Mouse (Mus musculus) heart, adult 11 months (tissue): Measurements from ENCODE around the gene Cln5.
A peak's percentile ranks its signal among the peaks of the same experiment; 100 is the strongest.

Experiments used
- DNase-seq: peaks from one replicate; pipeline ENCODE4 v3.0.0; 2022

Gene Cln5

GRCm38 (mm10) chr14:103069864-103070611, at the start of gene Cln5:
Gene Cln5 (plus strand): TSS chr14:103070216.
- peak; percentile 100 for DNase-seq

- DNase-seq, result peak; percentile 27
Measured at GRCm38 (mm10) chr14:103029203-103029602, 40.8 kb upstream of the Cln5 start.

- DNase-seq, result peak; percentile 97
Measured at GRCm38 (mm10) chr14:103033271-103033823, 36.7 kb upstream of the Cln5 start.

GRCm38 (mm10) chr14:103034076-103034475, 35.9 kb upstream of the Cln5 start:
- DNase-seq, result peak; percentile 88

- peak; percentile 95 for DNase-seq
Measured at GRCm38 (mm10) chr14:103037016-103037415, 33.0 kb upstream of the Cln5 start.

- DNase-seq, result no peak
Measured at GRCm38 (mm10) chr14:103046677-103047076, 23.3 kb upstream of the Cln5 start, which contains the start of gene Acod1. Gene Acod1 (plus strand): TSS chr14:103046977.

GRCm38 (mm10) chr14:103048292-103049086, 21.5 kb upstream of the Cln5 start:
- DNase-seq, result peak; percentile 59

- DNase-seq, result peak; percentile 94
Measured at GRCm38 (mm10) chr14:103051159-103051769, 18.8 kb upstream of the Cln5 start.

- DNase-seq, result peak; percentile 85
Measured at GRCm38 (mm10) chr14:103054731-103055130, 15.3 kb upstream of the Cln5 start.

- peak; percentile 55 for DNase-seq
Measured at GRCm38 (mm10) chr14:103056601-103057000, 13.4 kb upstream of the Cln5 start.

GRCm38 (mm10) chr14:103058998-103059397, 11.0 kb upstream of the Cln5 start:
- DNase-seq, result peak; percentile 95

GRCm38 (mm10) chr14:103059495-103059894, 10.5 kb upstream of the Cln5 start:
- no peak for DNase-seq

- DNase-seq, result peak; percentile 95
Measured at GRCm38 (mm10) chr14:103065294-103066167, 4.5 kb upstream of the Cln5 start.

GRCm38 (mm10) chr14:103069465-103069863, 552 bp upstream of the Cln5 start:
- DNase-seq, result no peak

GRCm38 (mm10) chr14:103070790-103071189, 774 bp downstream of the Cln5 start:
- peak; percentile 93 for DNase-seq

- peak; percentile 80 for DNase-seq
Measured at GRCm38 (mm10) chr14:103071471-103071870, 1.5 kb downstream of the Cln5 start.

- DNase-seq, result peak; percentile 75
Measured at GRCm38 (mm10) chr14:103072731-103073130, 2.7 kb downstream of the Cln5 start.

GRCm38 (mm10) chr14:103073825-103074224, 3.8 kb downstream of the Cln5 start:
- DNase-seq, result peak; percentile 66

- peak; percentile 84 for DNase-seq
Measured at GRCm38 (mm10) chr14:103075166-103075565, 5.2 kb downstream of the Cln5 start.

- DNase-seq, result peak; percentile 41
Measured at GRCm38 (mm10) chr14:103077272-103078005, 7.4 kb downstream of the Cln5 start.
